Mouse (Mus musculus): ENCODE measurements at regions not wholly inside any gene's neighbourhood (a gene's known extent, or its start where the extent isn't known, plus 50 kb on each side); places are given as distances from the start of the nearest gene placed in this dataset.
A peak's percentile ranks its signal among the peaks of the same experiment; 100 is the strongest.

DNA sequence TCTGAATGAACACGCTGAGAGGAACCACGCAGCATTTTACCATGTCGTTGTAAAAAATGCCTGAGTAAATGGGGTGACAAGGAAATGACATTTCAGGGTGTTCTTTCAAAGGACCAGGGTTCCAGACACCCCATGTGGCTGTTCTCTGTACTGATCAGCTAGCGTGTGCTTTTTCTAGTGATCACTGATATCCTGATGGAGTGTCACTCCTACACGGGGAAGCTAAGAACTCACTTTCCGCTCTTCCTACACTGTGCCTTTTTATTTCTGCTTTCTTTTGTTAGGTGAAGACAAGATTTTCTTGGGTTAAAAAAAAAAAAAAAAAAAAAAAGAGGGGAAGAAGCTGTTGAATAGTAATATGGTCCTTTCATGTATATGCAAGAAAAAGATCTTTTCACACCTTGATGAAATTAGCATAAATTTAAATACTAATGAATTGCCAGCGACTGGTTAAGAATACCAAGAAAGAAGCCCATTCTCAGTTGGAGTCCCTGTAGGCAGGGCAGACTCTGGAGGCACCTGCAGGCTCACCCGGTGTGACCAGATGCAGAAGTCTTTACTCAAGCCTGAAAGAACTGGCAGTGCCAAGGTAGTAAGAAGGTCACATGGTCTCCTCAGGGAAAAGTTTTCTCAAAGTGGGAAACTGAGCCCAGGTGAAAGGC lies 270.2 kb upstream of the Irx2 start:
- no peak for DNase-seq

DNA sequence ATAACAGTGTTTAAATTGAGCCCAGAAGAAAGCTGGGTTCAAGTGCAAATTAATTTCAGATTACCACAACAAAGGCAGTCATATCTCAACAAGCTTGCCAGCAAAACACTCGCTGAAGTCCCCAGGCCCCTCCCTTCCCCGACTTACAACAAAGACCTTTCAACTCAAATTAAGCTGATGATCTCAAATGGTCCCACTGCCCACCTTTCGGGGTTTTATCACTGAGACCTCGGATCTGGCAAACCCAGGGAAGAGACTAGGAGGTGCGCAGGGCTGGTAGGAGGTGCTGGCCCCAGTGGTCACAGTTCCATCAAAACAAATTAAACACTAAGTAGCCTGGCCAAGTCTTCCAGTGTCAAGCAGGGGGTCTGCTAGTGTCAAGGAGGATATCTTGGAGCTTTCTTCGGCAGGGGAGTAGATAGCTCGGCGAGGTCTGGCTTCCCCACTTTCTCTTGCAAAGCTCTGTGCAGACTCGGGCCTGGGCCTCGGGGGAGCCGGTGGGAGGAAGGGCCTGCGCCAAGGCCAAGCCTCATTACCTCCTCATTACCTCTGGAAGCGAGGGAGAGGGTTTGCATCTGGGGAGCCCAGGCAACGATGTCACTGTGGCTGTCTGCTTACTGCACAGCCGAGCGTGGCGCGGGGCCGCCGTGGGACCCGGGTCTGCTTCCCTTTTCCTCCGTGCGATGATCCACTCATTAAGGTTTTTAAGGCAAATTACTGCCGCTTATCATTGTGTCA lies 262.9 kb upstream of the Irx2 start:
- DNase-seq, result peak; percentile 47 to 50

- DNase-seq, result peak; percentile 9 to 20
Observed at GRCm38 (mm10) chr13:72366281-72366680, 262.3 kb upstream of the Irx2 start.

GRCm38 (mm10) chr13:72370131-72370530 lies 258.5 kb upstream of the Irx2 start:
- peak; percentile 24 to 30 for DNase-seq

DNA sequence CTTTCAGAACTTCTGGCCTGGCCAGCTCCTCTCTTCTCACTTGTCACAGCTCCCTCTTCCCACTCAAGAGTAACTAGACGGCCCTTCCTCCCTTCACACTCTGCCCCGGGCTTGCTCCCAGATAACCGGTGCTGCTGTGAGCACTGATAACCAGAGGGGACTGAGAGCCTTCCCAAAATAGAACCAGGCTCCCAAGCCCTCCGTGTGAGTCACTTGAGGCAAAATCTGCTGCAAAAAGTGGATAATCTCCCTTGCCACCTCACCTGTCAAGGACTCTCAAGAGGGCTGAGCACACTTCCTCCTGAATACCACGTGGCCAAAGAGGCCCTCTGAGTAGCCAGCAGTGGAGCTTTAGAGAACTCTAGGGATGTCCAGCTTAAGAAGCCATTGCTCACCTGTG lies 257.6 kb upstream of the Irx2 start:
- DNase-seq, result no peak

DNA sequence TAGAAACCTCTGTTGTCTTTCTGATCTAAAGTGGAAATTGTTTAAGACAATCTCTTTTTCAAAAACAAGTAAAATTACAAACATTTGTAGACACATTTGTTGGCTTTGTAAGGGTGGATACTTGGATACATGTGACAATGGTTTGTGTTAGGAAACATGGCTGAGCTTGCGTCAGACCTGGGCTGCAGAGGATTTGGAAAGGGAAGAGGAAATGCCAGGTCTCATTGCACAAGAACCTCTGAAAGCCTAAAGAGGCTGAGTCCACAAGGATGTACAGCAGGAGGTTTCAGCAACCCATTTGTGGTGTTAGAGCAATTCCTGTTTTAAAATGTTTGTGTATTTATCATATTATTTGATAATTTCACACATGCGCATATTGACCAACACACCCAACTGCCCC lies 235.3 kb upstream of the Irx2 start:
- no peak for DNase-seq

DNA sequence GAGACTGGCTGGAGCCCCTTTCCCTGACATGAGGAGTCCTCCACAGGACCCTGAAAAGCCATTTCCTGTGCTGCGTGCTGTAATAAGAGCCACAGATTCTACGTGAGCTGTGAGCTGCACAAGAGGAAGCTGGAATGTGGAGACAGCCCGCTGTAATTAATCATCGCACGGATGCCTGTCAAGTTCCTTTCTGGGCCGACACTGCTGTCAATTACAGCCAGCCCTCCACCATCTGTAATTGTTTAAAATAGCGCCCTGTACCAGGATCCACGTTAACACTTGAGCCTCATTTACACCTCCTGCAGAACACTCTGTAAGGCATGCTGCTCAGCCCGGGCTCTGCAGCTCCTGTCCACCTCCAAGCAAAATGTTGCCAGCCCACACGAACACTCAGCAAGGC lies 227.9 kb upstream of the Irx2 start:
- peak; percentile 18 to 22 for DNase-seq

DNA sequence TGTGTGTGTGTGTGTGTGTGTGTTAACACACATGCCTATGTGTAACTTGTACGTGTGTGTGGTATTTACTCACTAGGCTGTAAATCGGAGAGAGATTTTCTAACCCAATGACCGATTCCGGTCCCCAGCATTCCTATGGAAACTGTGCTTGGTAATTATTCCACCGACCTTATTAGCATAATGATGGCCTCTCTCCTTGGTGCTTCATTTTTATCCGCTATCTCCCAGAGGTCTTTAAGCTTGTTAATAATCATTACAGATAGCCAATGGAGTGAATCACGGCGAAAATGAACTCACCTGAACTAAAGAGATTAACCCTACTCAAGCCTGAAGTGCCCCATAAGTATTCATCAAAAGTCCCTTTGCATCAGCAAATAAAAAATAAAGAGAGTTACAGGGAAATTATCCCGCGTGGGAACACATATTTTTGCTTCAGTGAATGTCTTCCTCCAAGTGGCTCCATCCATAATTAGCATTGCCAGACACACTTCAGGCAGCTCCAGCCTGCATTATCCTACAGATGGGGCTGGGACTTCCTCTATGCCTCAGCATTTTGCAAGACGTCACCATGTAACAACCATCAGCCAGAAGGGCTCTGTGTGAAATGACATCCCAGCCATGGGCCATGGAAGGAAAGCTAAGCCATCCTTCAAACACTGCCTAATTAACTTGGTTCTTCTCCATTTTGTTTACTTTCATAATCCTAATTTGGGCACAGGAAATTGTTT lies 219.2 kb upstream of the Irx2 start:
- no peak for DNase-seq

- DNase-seq, result no peak
Observed at GRCm38 (mm10) chr13:72412656-72413055, 216.0 kb upstream of the Irx2 start.

GRCm38 (mm10) chr13:72416981-72417380 lies 211.6 kb upstream of the Irx2 start:
- DNase-seq, result no peak

DNA sequence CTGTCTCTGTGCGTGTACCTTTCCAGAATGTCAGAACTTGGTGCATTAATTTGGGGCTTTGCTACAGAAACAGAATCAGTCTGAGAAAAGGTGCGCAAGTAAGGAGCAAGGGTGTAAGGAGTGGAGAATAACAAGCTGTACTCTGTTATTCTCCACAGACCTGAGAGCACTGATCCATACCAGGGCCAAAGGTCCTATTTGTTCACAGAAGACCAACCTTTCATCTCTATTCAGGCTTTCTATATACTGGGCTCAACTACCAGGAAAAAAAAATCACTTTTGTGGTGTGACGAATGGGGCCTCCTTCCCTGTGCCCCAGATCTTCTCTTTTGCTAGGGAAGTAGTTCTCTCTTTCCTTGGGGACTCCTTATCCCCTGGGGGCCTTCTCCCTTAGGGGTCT lies 210.8 kb upstream of the Irx2 start:
- no peak for DNase-seq

DNA sequence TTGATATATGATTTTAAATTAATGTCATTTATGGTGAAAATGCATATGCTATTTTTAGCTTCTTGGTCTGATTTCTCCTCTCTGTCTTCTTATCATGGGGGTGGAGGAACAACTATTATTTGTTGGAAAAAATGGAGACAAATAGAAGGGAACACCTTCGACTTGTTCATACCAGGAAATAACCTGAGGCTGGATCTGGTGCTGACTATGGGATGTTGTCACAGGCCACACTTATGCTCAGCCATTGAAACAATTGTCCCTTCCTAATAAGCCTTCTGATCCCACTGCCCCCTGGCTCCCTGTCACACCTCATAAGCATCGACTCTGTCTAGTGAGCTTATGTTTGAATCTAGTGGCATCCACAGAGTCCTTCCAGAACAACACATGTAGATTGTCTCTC lies 210.3 kb upstream of the Irx2 start:
- DNase-seq, result no peak

GRCm38 (mm10) chr13:72419532-72419931 lies 209.1 kb upstream of the Irx2 start:
- DNase-seq, result no peak

- no peak for DNase-seq
Observed at GRCm38 (mm10) chr13:72425917-72426316, 202.7 kb upstream of the Irx2 start.

DNA sequence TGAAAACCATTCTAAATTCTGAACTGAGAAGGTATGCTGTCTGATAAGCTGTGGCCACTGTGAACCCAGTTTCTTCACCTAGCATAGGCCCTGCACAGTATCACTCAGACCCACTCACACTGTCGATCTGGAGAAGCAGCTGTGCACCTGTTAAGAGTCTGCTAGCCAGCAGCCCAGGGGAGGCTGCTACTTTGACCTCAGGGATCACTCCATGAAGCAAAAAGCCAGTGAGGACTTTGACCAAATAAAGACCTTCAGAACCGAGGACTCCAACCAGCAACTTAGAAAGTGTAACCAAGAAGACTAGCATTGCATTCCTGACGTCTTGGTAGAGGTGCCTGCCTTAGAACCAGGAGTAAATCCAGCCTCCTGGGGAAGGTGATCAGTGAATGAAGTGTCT lies 183.3 kb upstream of the Irx2 start:
- no peak for DNase-seq

DNA sequence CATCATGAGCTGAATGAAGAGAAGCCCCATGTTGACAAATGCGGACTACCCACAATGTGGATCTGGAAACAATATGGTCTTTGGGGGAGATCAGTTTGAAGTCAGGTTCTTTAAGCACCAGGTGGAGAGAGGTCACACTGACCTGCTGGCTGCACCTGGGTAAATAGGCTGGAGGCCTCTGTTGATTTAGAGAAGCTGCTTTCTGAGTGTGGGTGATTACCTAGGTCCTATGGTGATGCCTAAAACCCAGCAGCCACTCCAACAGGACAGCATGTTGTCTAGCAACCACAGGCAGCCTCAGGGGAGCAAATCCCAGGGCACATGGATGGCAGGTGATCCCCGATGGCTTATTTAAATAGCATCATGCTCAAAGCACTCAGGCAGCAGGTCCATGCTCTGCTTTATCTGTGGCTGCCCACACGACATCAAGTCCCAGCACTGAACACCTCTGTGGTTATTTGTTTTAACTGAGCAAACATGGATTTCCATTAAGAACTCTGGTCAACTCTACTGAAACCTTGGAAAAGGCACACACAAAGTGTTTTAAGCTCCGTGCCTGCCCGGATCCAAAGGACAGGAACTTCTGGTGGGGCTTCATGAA lies 180.1 kb upstream of the Irx2 start:
- DNase-seq, result no peak

DNA sequence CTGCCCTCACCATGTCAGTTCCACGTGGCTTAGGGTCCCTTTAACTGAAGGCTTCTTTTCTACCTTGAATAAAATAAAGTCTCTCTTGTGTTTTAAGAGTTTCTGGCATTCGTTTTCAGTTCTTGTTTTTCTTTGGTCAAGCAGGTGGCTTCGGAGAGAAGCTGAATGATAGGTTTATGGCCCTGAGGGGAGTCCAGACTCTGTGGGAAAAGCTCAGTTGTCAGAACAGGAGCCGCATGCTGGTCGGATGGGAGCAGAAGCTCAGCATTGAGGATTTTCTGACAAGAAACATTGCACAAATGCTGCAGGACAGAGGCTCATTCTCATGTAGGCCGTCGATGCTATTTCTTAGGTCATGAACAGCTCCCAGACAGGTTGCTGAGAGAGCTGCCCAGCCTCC lies 133.3 kb upstream of the Irx2 start:
- no peak for DNase-seq

GRCm38 (mm10) chr13:72497036-72497435 lies 131.6 kb upstream of the Irx2 start:
- DNase-seq, result no peak

DNA sequence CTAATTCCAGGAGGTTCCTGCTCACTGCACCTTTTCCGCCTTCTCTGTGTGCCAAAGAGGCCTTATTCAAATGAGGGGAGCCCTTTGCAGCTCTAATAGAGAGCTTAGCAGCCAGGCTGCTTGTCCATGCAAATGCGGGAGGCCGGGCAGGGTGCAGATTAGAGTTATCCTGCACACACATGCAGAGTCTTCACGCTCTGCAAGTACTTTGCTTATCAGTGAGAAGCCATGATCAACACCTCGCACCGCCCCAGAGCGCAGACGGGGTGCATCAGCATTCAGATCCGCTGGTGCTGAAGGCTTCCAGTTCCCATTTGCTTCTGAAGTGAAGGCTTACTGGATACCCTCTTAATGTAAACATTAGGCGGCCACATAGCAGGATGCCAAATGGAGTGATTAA lies 131.1 kb upstream of the Irx2 start:
- DNase-seq, result no peak

- DNase-seq, result no peak
Observed at GRCm38 (mm10) chr13:72505954-72506353, 122.7 kb upstream of the Irx2 start.

- no peak for DNase-seq
Observed at GRCm38 (mm10) chr13:72538633-72539032, 90.0 kb upstream of the Irx2 start.

DNA sequence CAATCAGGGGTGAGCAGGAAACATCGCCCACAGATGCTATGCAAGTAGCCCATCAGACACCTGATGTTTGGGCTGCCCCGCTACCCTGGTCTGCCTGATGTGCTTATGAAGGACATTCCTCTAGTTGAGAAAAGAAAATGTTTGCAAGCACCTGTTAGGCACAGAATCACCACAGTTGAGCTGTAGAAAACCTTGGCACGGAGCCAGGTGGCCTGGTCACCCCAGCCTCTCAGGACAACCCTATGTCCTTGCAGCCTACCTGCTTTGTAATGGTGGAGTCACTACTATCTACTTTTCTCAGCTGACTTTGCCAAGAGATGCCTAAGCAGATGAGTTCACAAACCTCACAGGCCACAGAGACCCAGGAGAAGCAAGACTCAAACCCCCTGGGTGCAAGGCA lies 86.9 kb upstream of the Irx2 start:
- DNase-seq, result peak; percentile 14 to 21

- peak; percentile 34 to 38 for DNase-seq
Observed at GRCm38 (mm10) chr13:72557951-72558350, 70.7 kb upstream of the Irx2 start.

- DNase-seq, result no peak
Observed at GRCm38 (mm10) chr13:72571871-72572270, 56.7 kb upstream of the Irx2 start.
